Mouse (Mus musculus) ovary, postnatal 36 days (tissue): ENCODE results near the gene Dcps.

Experiments
- DNase-seq: peaks from one replicate; pipeline ENCODE4 v3.0.0; 2022; ENCODE audit warnings: low spot score, mixed read lengths

Dcps gene

DNA sequence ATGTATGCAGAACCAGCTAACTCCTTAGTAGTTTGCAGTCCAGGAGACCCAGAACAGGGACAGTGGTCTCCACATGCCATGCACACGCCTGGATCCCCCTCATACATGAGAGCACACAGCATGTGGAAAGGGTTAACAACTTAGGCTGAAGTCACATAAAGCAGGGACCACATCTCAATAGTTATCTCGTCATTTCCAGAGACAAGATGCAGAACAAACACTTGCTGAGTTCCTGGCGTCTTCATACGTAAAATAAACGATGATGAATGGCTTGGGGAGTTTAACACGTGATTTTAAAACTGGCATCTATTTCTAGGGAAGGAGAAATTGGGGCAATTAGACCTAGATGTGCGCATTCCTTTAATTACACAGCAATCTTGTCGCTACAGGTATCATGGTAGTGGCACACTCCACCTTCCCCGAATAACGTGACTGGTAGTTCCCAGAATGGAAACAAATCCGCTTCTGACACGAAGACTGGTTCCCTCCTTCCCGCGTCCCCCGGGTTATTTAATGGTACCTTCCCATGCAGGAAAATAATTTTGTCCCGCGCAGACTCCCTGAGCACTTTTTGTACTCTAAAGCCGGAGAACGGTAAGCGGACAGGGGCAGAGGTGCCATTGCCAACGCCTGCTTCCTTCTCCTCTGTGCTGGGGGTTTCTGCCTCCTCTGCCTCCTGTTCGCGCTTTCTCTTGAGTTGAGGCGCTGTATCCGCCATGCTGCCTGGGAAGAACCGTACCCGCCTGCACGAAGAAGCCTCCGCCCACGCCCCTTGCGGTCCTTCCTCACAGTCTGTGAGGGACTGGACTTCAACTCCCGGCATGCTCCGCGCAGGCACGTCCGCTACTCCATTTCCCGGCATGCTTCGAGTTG, at the start of gene Dcps:
Gene Dcps, minus strand, starts transcription at position 811 of the 873 bp plus-strand sequence.
- DNase-seq, result peak; percentile 90

DNA sequence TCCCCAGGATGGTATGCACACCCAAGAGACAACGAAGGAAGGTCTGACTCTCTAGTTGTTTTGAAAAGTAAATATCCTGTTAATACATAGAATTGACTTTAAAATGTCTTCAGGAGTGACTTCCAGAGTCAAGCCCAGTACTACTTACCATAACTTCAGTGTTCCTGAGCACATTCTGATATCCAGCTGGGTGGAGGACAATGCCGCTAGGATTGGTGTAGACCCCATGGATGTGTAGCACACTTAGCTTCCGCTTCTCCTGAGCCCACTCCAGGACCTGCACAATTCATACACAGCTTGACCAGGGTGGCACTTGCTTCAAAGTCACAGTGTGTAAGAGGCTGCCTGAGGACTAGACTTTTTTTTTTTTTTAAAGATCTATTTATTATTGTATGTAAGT, 47.6 kb upstream of the Dcps start:
- DNase-seq, result no peak

DNA sequence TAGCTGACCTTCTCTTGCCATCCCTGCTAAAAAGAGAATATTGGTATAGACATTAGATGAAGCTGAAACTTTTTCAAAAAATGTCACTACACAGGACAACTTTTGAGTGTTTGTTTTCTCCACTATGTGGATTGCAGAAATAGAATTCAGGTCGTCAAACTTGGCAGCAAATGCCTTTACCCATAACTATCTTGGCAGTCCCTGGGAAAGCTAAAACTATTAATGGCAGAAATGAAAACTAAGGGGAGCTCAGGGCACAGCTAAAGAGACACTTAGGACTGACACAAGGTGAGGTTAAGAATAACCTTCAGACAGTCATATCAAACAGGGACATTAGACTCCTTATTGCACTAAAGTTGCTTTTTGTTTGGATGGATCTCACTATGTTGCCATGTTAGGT, 42.1 kb upstream of the Dcps start:
- DNase-seq, result no peak

DNA sequence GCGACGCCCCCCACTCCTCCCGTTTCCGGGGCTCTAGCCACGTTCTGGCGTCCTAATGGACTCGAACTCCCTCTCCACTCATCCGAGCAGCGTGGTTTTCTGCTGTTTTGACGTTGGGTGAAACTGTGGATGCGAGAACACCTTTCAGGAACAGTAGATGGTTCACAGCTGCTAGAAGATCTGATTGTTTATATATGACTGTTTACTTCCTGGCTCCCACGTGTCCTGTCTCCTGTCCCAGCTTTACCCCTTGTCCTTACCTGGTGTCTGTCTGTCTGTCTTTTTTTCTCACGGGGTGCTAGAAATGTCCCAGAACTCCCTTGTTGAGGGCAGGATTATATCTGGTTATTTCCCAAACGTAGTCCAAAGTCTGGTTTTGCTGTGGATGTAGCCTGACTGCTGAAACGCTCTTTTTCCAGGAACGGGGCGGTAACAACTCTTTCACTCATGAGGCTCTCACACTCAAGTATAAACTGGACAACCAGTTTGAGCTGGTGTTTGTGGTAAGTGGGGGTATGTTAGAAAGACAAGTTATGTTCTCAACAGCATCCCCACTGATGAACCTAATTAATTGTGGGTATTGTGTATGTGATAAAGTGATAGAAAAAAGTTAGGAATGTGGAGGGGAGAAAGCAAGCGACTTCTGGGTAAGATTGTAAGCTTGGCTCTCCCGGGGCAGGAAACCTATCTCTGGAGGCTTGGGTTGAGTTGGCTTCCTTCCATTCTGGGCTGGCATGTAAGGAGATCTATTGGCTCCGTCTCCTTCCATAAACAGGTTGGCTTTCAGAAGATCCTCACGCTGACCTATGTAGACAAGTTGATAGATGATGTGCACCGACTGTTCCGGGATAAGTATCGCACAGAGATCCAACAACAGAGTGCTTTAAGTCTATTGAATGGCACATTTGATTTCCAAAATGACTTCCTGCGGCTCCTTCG, 36.0 kb upstream of the Dcps start:
- DNase-seq, result no peak

DNA sequence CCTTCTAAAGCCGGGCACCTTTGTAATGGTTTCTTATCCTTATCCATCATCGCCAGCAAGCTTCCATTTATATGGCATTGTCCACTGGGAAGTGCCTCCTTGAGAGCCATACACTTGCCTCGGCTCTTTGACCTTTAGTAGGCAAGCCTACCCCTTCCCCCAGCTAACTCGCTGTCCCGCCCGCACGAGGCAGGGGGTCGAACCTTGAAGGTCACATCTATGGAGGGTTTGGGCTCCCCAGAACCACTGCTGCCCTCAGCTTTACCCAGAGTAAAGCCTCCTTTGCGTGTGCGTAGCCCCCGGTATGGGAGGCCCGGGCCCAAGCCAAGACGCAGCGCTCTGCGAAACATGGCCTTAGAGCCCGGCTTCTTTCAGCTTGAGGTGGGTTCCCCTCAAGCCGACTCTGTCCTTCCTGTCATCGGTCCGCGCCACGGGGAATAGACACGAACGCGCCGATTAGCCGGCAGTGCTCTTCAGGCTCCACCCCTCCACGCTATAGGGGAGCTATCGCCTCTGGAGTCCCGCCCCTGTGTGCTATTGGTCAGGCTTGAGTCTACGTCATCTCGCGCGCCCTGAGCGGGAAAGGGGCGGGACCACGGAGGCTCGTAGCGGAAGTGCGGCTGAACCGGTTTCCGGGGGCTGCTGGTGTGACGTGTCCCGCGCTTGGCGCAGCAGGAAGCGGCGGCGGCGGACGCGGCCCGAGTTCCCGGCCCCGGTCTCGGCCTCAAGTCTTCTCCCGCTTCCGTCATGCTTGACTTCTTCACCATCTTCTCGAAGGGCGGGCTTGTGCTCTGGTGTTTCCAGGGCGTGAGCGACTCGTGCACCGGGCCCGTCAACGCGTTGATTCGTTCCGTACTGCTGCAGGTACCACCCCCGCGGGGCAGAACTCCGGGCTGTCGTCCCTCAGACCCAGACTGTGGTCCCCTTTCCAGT, 34.9 kb upstream of the Dcps start, which contains the start of gene Foxred1:
Gene Foxred1, minus strand, starts transcription at position 514 of the 933 bp plus-strand sequence.
- DNase-seq, result peak; percentile 98

DNA sequence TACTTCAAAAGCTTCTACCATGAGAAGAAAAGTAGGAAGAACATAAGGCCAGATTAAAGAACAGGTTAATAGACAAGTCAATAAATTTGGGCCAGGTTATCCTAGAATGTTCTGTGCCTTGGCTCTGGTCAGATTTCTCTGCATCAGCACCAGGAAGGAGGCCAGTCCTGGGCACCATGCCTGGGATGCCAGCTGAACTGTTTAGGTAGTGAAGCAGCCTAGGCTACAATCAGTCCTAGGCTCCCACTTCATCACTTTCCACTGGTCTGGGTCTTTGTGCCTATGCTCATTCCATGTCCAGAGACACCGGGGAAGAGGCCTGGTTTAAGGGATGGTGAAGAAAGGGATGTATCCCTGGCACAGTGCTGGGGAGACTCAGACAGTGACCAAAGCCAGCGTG, 28.6 kb upstream of the Dcps start:
- DNase-seq, result no peak

DNA sequence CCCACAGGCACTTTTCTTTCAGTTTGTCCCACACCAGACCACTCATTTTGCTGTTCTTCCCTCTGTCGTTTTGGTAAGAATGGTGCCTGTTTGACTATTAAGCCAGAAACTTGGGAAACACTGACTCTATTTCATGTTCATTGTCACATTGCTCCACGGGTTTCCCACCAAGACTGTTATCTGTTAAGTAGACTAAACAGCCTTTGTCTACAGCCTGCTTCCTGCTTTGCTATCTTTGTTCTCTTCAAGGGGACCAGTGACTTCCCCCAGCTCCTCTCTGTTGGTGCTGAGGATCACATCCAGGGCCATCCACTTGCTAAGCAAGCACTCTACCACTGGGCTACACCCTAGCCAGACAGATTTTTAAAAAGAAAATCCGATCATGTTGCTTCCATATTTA, 27.7 kb upstream of the Dcps start:
- no peak for DNase-seq

DNA sequence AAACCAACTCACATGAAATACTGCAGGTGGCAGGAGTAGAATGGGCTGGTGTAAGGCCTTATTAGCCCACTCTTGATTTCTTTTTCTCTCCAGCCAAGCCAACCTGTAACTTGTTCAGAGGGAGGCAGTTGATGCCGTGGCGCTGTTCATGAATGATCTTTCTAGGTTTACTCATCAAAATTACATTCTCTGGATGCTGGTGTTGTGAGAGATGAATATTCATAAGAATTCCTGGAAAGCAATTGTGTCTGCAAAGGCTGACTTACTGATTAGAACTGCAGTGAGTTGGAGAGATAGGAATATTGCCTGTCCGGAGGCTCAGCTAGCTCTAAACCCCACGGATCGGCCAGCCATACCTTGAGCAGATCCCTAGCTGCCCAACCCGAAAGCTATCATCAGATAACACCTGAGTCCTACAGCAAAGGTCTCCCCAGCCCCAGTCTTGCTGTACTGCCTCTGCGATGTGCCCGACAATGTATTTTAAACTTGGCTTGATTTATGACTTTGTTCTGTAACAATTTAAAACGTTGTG, 24.7 kb upstream of the Dcps start:
- no peak for DNase-seq

DNA sequence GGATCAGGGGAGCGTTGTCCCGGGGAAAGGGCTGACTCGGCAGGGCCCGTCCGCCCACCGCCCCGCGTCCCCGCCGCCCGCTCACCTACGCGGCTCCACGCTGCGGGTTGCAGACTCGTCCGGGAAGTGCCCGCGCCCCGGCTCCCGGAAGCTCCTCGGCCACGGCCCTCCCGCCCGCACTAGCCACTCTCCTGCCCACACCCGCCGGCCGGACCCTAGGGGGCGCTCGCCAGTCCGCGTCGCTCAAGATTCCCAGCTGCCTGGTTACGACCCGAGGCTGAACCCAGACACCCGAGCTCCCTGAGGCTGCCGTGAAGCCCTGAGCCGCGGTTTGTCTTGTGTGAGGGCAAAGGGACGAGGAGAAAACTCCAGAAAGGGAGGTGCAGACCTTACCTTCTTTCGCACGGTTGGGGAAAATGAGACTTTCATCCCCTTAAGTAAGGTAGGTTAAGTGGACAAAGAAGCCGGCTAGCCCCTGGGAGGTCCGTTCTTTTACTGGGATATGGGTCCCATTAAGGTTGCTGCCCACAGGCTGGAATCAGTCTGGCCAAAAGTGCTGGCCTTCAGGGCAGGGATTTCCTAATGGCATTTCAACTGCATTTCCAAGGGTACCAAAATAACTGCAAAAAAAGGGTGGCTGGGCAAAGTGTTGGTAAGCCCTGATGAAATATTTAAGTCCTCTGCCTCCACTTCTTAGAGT, 24.1 kb upstream of the Dcps start, which contains the start of the genes Srpr and Tirap:
Gene Srpr, plus strand, starts transcription at position 404 of the 700 bp plus-strand sequence.
Gene Tirap, minus strand, starts transcription at position 520 of the 700 bp plus-strand sequence.
- peak; percentile 93 for DNase-seq

DNA sequence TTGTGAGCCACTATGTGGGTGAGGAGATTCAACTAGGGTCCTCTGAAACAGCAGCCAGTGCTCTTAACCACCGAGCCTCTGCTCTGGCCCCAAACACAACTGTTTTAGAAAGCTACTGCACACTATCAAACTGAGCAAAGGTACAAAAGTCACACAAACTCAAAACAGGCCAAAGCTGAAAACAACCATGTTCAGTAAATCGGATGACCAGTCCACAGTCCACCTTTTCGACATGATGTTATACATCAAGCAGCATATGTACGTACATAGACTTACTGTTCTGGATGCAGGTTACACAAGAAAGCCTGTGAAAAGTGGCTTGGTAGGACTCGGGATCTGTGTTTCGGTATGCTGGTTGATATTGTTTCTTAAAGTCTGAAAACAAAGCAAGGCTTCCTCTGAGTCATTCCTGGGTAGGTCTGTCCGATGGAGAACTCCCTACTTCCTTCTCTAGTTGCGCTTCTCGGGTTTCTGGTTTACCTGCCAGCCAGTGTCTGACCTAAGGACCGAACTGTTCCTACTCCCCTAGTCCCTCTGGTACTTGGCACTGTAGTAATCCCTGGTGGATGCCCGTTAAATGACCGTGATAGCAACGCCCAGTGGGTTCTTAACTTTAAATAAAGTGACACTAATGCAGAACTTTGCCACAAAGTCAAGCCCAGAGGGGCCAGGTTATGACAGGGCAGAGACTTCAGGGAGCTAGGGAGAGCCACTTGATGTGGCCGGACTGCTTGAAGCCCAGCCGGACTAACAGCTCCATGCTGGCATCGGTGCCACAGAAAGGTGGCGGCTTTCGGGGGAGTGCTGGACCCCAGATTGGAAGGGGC, 23.3 kb upstream of the Dcps start:
- DNase-seq, result no peak

DNA sequence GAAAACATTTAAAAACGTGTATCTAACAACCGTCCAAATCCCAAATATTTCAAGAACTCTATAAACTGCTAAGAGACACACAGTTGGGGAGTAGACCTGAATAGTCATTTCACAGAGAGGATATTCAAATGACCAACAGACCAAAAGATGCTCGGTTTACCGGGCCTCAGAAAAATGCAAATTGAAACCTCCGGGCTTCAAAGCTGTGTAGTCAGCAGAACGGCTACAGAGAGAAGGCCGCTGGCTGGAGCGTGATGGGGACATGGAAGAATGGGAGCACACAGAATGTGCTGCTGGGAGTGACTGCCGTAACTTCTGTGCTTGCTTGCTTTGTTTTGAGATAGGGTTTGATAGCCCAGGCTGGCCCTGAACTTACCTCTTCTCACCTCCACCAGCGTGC, 22.5 kb upstream of the Dcps start:
- no peak for DNase-seq

DNA sequence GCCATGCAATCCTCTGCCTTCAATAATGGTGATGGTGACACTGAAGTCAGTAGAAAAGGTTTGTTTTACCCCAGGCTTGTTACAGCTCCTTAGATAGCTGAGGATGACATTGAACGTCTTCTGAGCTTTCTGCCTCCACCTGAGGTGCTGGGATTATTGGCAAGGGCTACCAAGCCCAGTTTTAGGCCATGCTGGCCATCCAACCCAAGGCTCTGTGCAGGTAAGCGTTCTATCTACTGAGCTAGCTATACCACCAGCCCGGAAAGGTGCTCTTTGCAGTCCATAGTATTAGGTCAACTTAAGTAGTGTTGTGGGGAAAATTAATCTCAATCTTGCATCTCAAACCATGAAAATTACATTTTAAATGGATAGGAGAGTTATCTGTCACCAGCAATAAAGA, 21.8 kb upstream of the Dcps start:
- DNase-seq, result no peak

DNA sequence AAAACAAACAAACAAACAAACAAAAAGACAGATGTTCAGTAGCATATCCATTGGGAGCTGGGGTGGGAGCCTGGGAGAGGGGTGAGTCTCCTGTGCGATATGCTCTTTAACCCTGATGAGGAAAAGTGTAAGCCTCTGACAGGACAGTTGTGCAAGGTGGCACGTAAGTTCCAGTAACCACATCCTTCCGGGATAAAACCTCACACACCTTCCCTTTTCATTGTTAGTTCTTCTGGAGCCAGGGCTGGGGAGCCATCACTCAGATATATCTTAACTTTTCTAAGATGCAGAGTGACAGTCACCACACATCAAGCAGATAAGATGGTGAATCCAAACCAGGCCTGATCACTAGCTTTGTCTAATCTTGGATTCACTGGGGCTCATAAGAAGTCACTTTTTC, 18.2 kb upstream of the Dcps start:
- DNase-seq, result no peak

DNA sequence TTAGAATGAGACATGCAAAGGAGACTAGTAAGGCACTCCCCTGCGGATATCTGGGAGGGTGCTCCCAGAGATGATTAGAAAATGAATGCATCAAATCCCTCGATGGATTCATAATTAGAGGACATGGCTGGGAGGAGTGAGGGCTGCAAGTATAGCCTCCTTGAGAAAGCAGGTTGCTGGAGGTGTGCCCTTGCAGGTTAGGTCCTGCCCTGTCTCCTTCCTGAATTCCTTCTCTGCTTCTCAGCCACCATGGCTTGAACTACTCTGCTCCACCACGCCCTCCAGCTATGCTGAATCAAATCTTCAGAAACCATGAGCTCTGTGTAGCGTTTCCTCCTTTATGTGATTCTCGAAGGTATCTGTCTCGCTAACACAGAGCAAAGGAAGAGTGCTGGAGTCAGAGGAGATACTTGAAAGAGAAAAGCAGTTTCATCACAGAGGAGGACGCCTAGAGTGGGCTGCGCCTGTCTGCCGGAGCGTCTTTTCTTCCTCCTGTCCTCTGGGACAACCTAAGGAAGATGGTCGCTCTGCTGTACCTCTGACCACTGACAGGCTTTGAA, 17.2 kb upstream of the Dcps start:
- DNase-seq, result no peak

DNA sequence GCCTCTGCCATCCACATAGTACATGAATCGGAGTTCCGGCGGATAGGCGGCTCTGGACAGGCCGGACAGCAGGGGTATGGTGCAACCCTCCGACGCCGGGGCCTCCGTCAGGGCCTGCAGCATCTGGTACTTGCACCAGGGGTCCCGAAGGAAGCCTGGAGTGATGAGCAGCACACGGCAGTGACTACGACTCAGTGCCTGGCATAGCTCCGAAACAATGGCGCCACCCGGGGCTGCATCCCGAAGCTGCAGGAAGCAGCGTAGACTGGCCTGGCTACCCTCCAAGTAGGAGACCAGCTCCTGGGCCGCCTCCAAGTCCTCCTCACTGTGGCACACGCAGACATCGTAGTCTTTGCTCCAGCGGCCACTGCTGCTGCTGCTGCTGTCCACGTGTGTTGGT, 12.8 kb upstream of the Dcps start:
- peak; percentile 34 for DNase-seq

DNA sequence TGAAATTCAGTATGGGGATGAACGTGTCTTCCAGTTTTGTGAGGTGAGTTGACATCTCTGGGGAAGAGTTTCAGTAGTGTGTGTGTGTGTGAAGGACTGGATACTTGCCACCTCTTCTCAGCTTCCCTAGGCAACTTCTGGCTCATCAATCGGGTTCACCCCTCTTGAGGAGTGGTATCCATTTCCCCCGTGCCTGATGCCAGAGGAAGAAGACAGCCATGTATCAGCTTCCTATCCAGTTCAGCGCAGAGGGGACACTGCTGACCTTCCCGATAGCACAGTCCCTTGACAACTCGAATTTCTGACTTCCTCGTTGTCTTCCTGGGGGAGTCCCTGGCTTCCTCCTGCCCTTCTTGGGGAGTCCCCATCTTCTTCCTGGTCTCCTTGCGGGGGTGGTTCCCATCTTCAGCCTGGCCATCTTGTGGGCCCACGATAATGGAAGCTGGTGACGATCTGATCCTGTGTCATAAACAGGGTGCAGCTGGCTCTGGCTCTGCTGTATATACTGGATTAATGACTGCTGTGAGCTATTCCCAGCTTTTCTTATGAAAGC, 11.6 kb upstream of the Dcps start:
- no peak for DNase-seq

DNA sequence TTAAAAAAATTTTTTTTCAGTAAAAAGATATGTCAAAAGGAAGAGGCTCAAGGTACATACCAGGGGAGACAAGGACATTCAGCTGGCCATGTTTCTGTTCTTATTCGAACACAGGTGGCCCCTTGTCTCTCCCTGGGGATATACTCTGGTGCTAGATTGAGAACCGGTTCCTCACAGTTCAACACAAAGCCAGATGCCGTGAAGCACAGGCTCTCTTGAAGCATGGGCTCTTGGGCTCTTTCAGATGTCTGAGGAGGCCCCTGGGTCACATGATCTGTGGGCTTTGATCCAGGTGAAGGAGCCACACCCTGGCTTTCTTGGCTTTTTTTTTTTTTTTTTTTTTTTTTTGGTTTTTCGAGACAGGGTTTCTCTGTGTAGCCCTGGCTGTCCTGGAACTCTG, 10.6 kb upstream of the Dcps start:
- no peak for DNase-seq

DNA sequence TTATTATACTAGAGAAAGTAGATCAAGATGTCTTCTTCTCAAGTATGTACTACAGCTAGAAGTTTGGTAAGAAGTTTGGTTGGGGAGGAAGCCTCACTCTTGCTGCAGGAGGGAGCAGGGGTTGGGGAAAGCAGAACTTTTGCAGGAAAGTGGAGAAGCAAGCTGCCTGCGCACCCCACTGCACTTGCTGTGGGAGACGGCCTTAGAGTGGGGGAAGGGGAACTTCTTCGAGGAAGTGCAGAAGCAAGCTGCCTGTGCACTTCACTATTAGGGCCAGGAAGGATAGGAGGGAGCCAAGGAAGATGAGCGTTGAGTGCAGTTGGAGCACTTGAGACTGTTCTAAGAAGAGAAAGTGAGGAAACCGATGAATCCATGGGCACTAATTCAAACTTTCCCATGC, 7.5 kb upstream of the Dcps start:
- DNase-seq, result no peak

DNA sequence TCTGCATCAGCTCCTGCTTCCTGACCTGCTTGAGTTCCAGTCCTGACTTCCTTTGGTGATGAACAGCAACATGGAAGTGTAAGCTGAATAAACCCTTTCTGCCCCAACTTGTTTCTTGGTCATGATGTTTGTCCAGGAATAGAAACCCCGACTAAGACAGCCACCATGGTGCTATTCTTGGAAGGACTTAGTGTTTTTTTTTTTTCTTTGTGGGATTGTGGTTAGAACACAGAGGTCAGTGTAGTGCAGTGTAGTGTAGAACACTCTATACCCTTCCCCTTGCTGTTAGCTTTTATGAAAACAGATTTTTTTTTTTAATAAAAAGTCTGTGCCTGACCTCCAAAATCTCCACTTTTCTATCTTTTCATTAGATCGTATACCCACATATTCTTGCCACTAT, 7.0 kb upstream of the Dcps start:
- no peak for DNase-seq
